Mouse (Mus musculus): ENCODE measurements at regions not wholly inside any gene's neighbourhood (a gene's known extent, or its start where the extent isn't known, plus 50 kb on each side); places are given as distances from the start of the nearest gene placed in this dataset.

- no peak for TF ChIP-seq ZC3H11A (IDR thresholded peaks at IDR 0.05; ENCODE audit: borderline replicate concordance, low read depth, low read length)
- TF ChIP-seq CHD2 (IDR thresholded peaks at IDR 0.05; ENCODE audit: low read depth, low read length) = no peak
- TF ChIP-seq HCFC1 (IDR thresholded peaks at IDR 0.05; ENCODE audit: borderline replicate concordance, insufficient read depth, low read length) = no peak
- TF ChIP-seq ZNF384 (IDR thresholded peaks at IDR 0.05; ENCODE audit: low read depth, low read length) = no peak
Measured at GRCm38 (mm10) chr11:63281839-63282238, 153.1 kb downstream of the Pmp22 start.

All from ES-E14 (cell line).